Mouse (Mus musculus) heart, adult 2 months (tissue): Measurements from ENCODE around the gene Tnfrsf1b. TPM values are rescaled to one million over a fixed set of nuclear protein-coding genes. Genes with fewer than 3 reads are reported as not detected.
A peak's percentile ranks its signal among the peaks of the same experiment; 100 is the strongest.

Experiments used
- DNase-seq, 2 experiments: peaks; one replicate each; pipeline ENCODE4 v3.0.0; 2021
- H3K27ac ChIP-seq: fragments of 200-600 bp; 2 replicates; pipeline ENCODE4 v1.8.1; 2022
- H3K27me3 ChIP-seq: fragments of 200-500 bp; 2 replicates; pipeline ENCODE4 v1.6.1; 2012; ENCODE audit warnings: mild to moderate bottlenecking, low read length, inconsistent platforms, mixed read lengths; ENCODE audit not compliant: control insufficient read depth, insufficient read depth
- H3K36me3 ChIP-seq: fragments of 200-500 bp; 2 replicates; pipeline ENCODE4 v1.6.1; 2012; ENCODE audit warnings: low read length, inconsistent platforms; ENCODE audit not compliant: control insufficient read depth, insufficient read depth
- H3K4me1 ChIP-seq: fragments of 200-500 bp; 2 replicates; pipeline ENCODE4 v1.6.1; 2011; ENCODE audit warnings: low read length; ENCODE audit not compliant: control insufficient read depth, insufficient read depth
- H3K4me3 ChIP-seq: fragments of 200-600 bp; 2 replicates; pipeline ENCODE4 v1.8.1; 2022
- H3K79me2 ChIP-seq: fragments of 200-500 bp; replicated peaks from 2 replicates; pipeline ENCODE4 v1.6.1; 2012; ENCODE audit warnings: mild to moderate bottlenecking, inconsistent platforms, low read length, moderate library complexity, mixed read lengths; ENCODE audit not compliant: control insufficient read depth, insufficient read depth
- H3K9ac ChIP-seq: fragments of 200-500 bp; 2 replicates; pipeline ENCODE4 v1.6.1; 2012; ENCODE audit warnings: low read depth, mild to moderate bottlenecking, control low read depth, inconsistent platforms, low read length, mixed read lengths
- CTCF ChIP-seq: fragments of 200-600 bp; IDR thresholded peaks from 2 replicates; pipeline ENCODE4 v1.8.1; 2022; ENCODE audit warnings: antibody characterized with exemption, mild to moderate bottlenecking, moderate library complexity
- EP300 ChIP-seq: fragments of 200-500 bp; IDR thresholded peaks from 2 replicates; pipeline ENCODE4 v1.6.1; 2011; ENCODE audit warnings: low read depth, low read length, control low read depth; ENCODE audit not compliant: insufficient read depth
- POLR2A ChIP-seq: fragments of 200-500 bp; IDR thresholded peaks from 2 replicates; pipeline ENCODE4 v1.6.1; 2011; ENCODE audit warnings: mild to moderate bottlenecking, low read depth, low read length, control low read depth; ENCODE audit not compliant: insufficient read depth
- WGBS: fragments of 180-500 bp; shearing (Covaris S2); methylation state at CpG from one replicate; pipeline ENCODE4 v1.1.7; 2018; 5-methylcytosine and 5-hydroxymethylcytosine counted together
- intact Hi-C: fragments of 180-260 bp; cut with DNase I; formaldehyde crosslinking; loops from one replicate; pipeline ENCODE4 v1.15.1; 2025
- long read RNA-seq: library from polyadenylated mRNA; stranded (forward); transcript quantifications from one replicate; pipeline ENCODE4 v2.0.0, GENCODE M21; 2021
- polyA plus RNA-seq: library from polyadenylated mRNA; depleted of rRNA; stranded (reverse); fragments of >200 nt; gene quantifications from 2 replicates; pipeline ENCODE4 v1.2.3, GENCODE M21; 2012; rRNA removed
- total RNA-seq, 2 experiments: library from RNA; stranded (reverse); gene quantifications; 2 replicates each; pipeline ENCODE4 v1.2.3; 2021

Gene Tnfrsf1b
- total RNA-seq (1 to 10 TPM; 4.8 to 5.4 TPM), polyA plus RNA-seq (7.6 and 10.9 TPM in 2 replicates)
- long read RNA-seq, partial matches to known transcripts: 0 of 1 reads
- long read RNA-seq, other reads (novel, unspliced or antisense): 1 of 1 reads

- no peaks in the 10 kb centered on the region for H3K36me3 ChIP-seq
- H3K9ac ChIP-seq: peak within 1 kb of the TSS; percentile 78
- under 1% methylated on average over 47 of the region's 47 CpGs for WGBS
- peak within 1 kb of the TSS; percentile 74 for H3K4me3 ChIP-seq
- peak; percentile 92 for TF ChIP-seq POLR2A
- TF ChIP-seq CTCF: no peak
- 0 out of 2 replicates have a peak, but pooled peaks have one; percentile 27 for TF ChIP-seq EP300
- no peaks in the 10 kb centered on the region for H3K79me2 ChIP-seq
- peaks cover 10% of the 10 kb centered on the region for H3K4me1 ChIP-seq
- no peaks in the 10 kb centered on the region for H3K27me3 ChIP-seq
- H3K27ac ChIP-seq: peak within 1 kb of the TSS; percentile 80
- intact Hi-C loops: loop anchor here (2.0 kb wide), 2 partner anchors 32 to 40 kb away; no protein-coding TSS in a partner anchor
- peak; percentile 86 for DNase-seq
Measured at GRCm38 (mm10) chr4:145246173-145247011, at the start of gene Tnfrsf1b. TSS of gene Tnfrsf1b (minus strand) at chr4:145246870.

- no peaks in the 10 kb centered on the region for H3K27me3 ChIP-seq
- no peak overlapping the region for H3K27ac ChIP-seq
- H3K9ac ChIP-seq: no peak overlapping the region
- H3K4me3 ChIP-seq: no peak overlapping the region
- TF ChIP-seq EP300 (peak; percentile 45; the same call in 1 of the 2 replicates), CTCF (peak; percentile 99), POLR2A (no peak)
- peak; percentile 55 to 71 for DNase-seq
- H3K36me3 ChIP-seq: no peaks in the 10 kb centered on the region
- 40% methylated on average over 5 of the region's 5 CpGs for WGBS
- H3K79me2 ChIP-seq: no peaks in the 10 kb centered on the region
- intact Hi-C loops: loop anchor here (2.0 to 10.0 kb wide), 2 partner anchors 139 to 531 kb away; no protein-coding TSS in a partner anchor
- no peaks in the 10 kb centered on the region for H3K4me1 ChIP-seq
Measured at GRCm38 (mm10) chr4:145295589-145296300, 49.1 kb upstream of the Tnfrsf1b start.

- intact Hi-C loops: loop anchor here (2.0 to 10.0 kb wide), 2 partner anchors 138 to 530 kb away; no protein-coding TSS in a partner anchor
- Histone ChIP-seq H3K36me3 (no peaks in the 10 kb centered on the region), H3K79me2 (no peaks in the 10 kb centered on the region), H3K4me3 (no peak overlapping the region), H3K4me1 (no peaks in the 10 kb centered on the region), H3K27me3 (no peaks in the 10 kb centered on the region), H3K27ac (no peak overlapping the region), H3K9ac (no peak overlapping the region)
- no peak for TF ChIP-seq CTCF
- TF ChIP-seq EP300: no peak
- no peak for TF ChIP-seq POLR2A
- DNase-seq: no peak
- WGBS: 82% methylated on average over 5 of the region's 5 CpGs
Measured at GRCm38 (mm10) chr4:145294588-145294987, 47.9 kb upstream of the Tnfrsf1b start.

GRCm38 (mm10) chr4:145286369-145287120 lies 39.9 kb upstream of the Tnfrsf1b start:
- Histone ChIP-seq H3K36me3 (no peaks in the 10 kb centered on the region), H3K79me2 (no peaks in the 10 kb centered on the region), H3K27ac (no peak overlapping the region), H3K4me1 (peaks cover 4% of the 10 kb centered on the region), H3K27me3 (no peaks in the 10 kb centered on the region), H3K9ac (no peak overlapping the region), H3K4me3 (no peak overlapping the region)
- peak; percentile 65 to 66 for DNase-seq
- intact Hi-C loops: loop anchor here (1.0 to 10.0 kb wide), 5 partner anchors 40 to 392 kb away; partner anchors contain the start of genes Dhrs3, Tnfrsf1b and Vps13d
- TF ChIP-seq CTCF (peak; percentile 99; the same call in 1 of the 2 replicates), POLR2A (no peak)
- 35% methylated on average over 4 of the region's 4 CpGs for WGBS

GRCm38 (mm10) chr4:145284675-145285074 lies 38.0 kb upstream of the Tnfrsf1b start:
- no peaks in the 10 kb centered on the region for H3K27me3 ChIP-seq
- H3K4me3 ChIP-seq: no peak overlapping the region
- intact Hi-C loops: loop anchor here (5.0 to 10.0 kb wide), 2 partner anchors 87 to 390 kb away; partner anchors contain the start of genes Dhrs3 and Vps13d
- H3K9ac ChIP-seq: no peak overlapping the region
- no peaks in the 10 kb centered on the region for H3K36me3 ChIP-seq
- no peak for DNase-seq
- WGBS: 98% methylated on average over 4 of the region's 4 CpGs
- no peak overlapping the region for H3K27ac ChIP-seq
- peaks cover 4% of the 10 kb centered on the region for H3K4me1 ChIP-seq
- no peaks in the 10 kb centered on the region for H3K79me2 ChIP-seq
- no peak for TF ChIP-seq CTCF
- TF ChIP-seq EP300: no peak
- TF ChIP-seq POLR2A: no peak
